Mouse (Mus musculus): Measurements from ENCODE around the gene Olfr1513. TPM values are rescaled to one million over a fixed set of nuclear protein-coding genes. Genes with fewer than 3 reads are reported as not detected.

The Olfr1513 gene
- polyA plus RNA-seq (2014; fragmentation: Illumina TruSeq; extraction: RNeasy Lipid Tissue Mini Kit (QIAGEN cat#74804); ENCODE audit: insufficient read depth, low read depth, low replicate concordance) = not detected

DNA sequence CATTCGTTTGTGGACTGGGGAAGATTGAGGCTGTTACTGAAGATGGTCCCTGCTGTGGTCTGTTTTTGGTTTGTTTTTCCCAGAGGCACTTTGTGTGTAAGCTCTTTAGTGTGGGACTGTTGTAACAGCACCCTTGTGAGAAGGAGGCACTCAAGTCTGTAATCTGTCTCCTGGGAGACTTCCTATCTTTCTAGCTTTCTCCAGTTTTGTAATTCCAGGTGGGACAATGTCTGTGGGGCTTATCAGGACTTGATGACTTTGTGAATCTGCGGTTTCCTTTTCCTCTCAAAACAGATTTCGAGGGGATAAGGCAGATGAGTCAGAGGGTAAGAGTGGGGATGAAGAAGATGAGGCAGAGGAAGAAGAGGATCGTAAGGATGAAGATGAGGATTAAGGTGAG is at the start of gene Olfr1513:
TSS of gene Olfr1513 (minus strand) at position 101 of the 400 bp plus-strand sequence.

DNA sequence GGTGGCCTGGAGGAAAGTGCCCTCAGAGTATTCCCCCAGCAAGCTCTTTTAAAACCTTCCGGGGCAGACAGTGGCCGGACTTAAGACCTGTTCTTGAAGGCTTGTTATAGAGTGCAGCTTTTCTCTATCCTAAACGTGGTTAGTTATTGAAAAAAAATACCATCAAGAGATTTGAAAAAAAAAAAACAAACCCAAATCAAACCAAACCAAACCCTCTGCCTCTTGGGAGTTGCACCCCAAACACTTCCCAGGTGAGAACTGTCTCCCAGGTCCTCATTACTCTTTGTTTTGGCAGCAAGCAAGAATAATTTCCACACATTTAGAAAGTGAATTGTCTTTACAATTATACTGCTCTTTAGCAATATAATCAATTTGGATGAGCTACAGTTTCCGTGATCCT is 41.1 kb upstream of the Olfr1513 start, which contains the start of gene Olfr1511:
TSS of gene Olfr1511 (minus strand) at position 101 of the 400 bp plus-strand sequence.

DNA sequence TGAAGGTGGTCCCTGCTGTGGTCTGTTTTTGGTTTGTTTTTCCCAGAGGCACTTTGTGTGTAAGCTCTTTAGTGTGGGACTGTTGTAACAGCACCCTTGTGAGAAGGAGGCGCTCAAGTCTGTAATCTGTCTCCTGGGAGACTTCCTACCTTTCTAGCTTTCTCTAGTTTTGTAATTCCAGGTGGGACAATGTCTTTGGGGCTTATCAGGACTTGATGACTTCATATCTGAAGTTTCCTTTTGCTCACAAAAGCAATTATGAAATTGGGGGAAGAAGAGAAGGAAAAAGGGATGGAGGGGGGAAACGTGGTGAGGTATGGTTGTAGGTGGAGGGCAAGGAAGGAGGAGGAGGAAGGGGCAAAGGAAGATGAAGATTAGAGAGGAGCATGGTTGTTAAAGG is 22.9 kb upstream of the Olfr1513 start, which contains the start of gene Olfr1512:
TSS of gene Olfr1512 (minus strand) at position 101 of the 400 bp plus-strand sequence.

DNA sequence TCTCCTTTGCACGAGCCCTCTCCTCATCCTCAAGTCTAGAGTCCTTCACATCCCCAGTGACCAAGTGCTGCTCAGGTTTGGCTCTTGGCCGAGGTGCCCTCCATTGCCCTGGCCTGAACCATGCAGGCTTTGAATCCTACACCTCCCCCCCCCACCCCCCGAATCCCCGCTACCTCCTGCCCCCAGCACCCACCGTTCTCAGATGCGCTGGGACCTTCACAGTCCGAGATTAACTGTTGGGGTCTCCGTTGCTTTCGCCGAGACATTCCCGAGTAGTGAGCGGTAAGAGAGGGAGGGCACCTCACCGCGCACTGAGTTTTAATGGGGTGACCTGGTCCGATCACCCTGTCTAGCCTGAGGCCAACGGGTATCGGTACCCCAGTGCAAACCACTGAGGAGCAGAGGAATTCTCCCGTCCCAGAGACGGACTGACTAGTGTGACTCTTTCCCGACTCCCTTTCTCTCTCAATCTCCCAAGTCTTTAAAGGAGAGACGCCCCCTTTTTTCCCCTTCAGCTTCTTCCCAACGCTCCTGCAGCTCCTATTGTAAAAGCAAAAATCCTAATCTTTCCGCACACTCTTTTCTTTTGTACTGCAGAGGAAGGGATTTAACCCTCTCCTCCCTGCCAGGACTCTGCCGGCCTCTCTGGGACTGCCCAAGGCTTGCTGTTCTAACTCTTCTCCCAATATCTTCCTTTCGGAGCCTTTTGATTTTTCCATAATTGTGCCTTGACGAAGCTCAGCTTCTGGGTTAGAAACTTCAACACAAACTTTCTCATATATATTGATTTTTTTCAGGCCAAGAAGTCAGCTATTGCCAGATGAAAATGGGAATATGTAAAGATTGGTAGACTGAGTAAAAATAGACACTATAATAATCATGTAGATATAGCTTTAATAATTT is 28.0 kb downstream of the Olfr1513 start, which contains the start of gene Sall2:
TSS of gene Sall2 (minus strand) at position 853 of the 903 bp plus-strand sequence.

DNA sequence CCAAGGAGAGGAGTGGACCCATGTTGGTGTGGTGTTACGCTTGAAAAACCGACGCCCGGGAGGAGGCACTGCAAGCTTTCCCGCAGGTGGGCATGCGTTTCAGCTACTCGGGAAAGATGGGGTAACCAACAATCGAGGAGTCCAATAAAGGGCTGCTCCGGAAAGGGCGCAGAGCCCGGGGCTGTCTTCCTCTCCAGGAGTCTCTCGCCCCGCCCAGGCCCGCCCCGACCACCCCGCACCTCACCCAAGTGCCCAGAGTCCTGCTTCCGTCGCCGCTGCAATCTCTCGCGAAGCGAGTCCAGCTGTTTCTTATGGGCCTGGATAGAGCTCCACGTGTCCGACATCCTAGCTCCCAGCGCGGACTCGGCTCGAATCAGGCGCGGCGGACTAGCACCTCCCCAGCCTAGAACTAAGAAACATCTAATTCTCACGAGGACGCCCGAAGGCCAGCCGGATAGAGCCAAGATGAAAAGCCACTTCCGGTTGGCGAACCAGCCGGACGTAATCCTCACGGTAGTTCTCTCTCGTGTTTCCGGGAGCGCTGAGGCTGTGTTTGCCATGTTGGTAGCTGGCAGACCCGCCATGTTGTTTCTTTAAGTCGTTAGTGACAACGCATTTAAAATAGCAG is 51.5 kb downstream of the Olfr1513 start, which contains the start of gene Mettl3:
TSS of gene Mettl3 (minus strand) at position 485 of the 628 bp plus-strand sequence.

Other genes with a start within 250 kb of the Olfr1513 start
- 2.1 TPM for gene Rpgrip1, start 245.7 kb downstream of the Olfr1513 start, polyA plus RNA-seq (2014; fragmentation: Illumina TruSeq; extraction: RNeasy Lipid Tissue Mini Kit (QIAGEN cat#74804); ENCODE audit: insufficient read depth, low read depth, low replicate concordance)
- gene Supt16, start 159.0 kb downstream of the Olfr1513 start, polyA plus RNA-seq (2014; fragmentation: Illumina TruSeq; extraction: RNeasy Lipid Tissue Mini Kit (QIAGEN cat#74804); ENCODE audit: insufficient read depth, low read depth, low replicate concordance) = 16.2 TPM
- 20.9 TPM for gene Chd8, start 98.6 kb downstream of the Olfr1513 start, polyA plus RNA-seq (2014; fragmentation: Illumina TruSeq; extraction: RNeasy Lipid Tissue Mini Kit (QIAGEN cat#74804); ENCODE audit: insufficient read depth, low read depth, low replicate concordance)
- gene Tox4, start 77.3 kb downstream of the Olfr1513 start, polyA plus RNA-seq (2014; fragmentation: Illumina TruSeq; extraction: RNeasy Lipid Tissue Mini Kit (QIAGEN cat#74804); ENCODE audit: insufficient read depth, low read depth, low replicate concordance) = 14.8 TPM
- gene Rab2b, start 76.9 kb downstream of the Olfr1513 start, polyA plus RNA-seq (2014; fragmentation: Illumina TruSeq; extraction: RNeasy Lipid Tissue Mini Kit (QIAGEN cat#74804); ENCODE audit: insufficient read depth, low read depth, low replicate concordance) = 7.0 TPM
- gene Mettl3, start 51.3 kb downstream of the Olfr1513 start, polyA plus RNA-seq (2014; fragmentation: Illumina TruSeq; extraction: RNeasy Lipid Tissue Mini Kit (QIAGEN cat#74804); ENCODE audit: insufficient read depth, low read depth, low replicate concordance) = 24.5 TPM
- gene Sall2, start 27.6 kb downstream of the Olfr1513 start, polyA plus RNA-seq (2014; fragmentation: Illumina TruSeq; extraction: RNeasy Lipid Tissue Mini Kit (QIAGEN cat#74804); ENCODE audit: insufficient read depth, low read depth, low replicate concordance) = 3.0 TPM
- gene Olfr1512, start 22.8 kb upstream of the Olfr1513 start, polyA plus RNA-seq (2014; fragmentation: Illumina TruSeq; extraction: RNeasy Lipid Tissue Mini Kit (QIAGEN cat#74804); ENCODE audit: insufficient read depth, low read depth, low replicate concordance) = not detected
- gene Olfr1511, start 41.0 kb upstream of the Olfr1513 start, polyA plus RNA-seq (2014; fragmentation: Illumina TruSeq; extraction: RNeasy Lipid Tissue Mini Kit (QIAGEN cat#74804); ENCODE audit: insufficient read depth, low read depth, low replicate concordance) = not detected
- not detected for gene Olfr1510, start 58.0 kb upstream of the Olfr1513 start, polyA plus RNA-seq (2014; fragmentation: Illumina TruSeq; extraction: RNeasy Lipid Tissue Mini Kit (QIAGEN cat#74804); ENCODE audit: insufficient read depth, low read depth, low replicate concordance)
- not detected for gene Olfr1509, start 86.6 kb upstream of the Olfr1513 start, polyA plus RNA-seq (2014; fragmentation: Illumina TruSeq; extraction: RNeasy Lipid Tissue Mini Kit (QIAGEN cat#74804); ENCODE audit: insufficient read depth, low read depth, low replicate concordance)
- not detected for gene Olfr1508, start 111.1 kb upstream of the Olfr1513 start, polyA plus RNA-seq (2014; fragmentation: Illumina TruSeq; extraction: RNeasy Lipid Tissue Mini Kit (QIAGEN cat#74804); ENCODE audit: insufficient read depth, low read depth, low replicate concordance)
- gene Olfr1507, start 139.3 kb upstream of the Olfr1513 start, polyA plus RNA-seq (2014; fragmentation: Illumina TruSeq; extraction: RNeasy Lipid Tissue Mini Kit (QIAGEN cat#74804); ENCODE audit: insufficient read depth, low read depth, low replicate concordance) = not detected